Mouse (Mus musculus): ENCODE measurements around the gene Ehbp1l1.
A peak's percentile ranks its signal among the peaks of the same experiment; 100 is the strongest.

Ehbp1l1 gene

GRCm38 (mm10) chr19:5668372-5668771, 57.7 kb downstream of the Ehbp1l1 start:
- no peak for DNase-seq (ENCODE audit: low read depth)

- no peak for DNase-seq (ENCODE audit: low read depth)
These were observed 59.7 kb downstream of the Ehbp1l1 start for GRCm38 (mm10) chr19:5666386-5666785.

- DNase-seq (ENCODE audit: low read depth), result no peak
These were observed 60.7 kb downstream of the Ehbp1l1 start for GRCm38 (mm10) chr19:5665465-5665864.

GRCm38 (mm10) chr19:5664669-5665257, 61.4 kb downstream of the Ehbp1l1 start:
- DNase-seq (ENCODE audit: low read depth), result no peak

GRCm38 (mm10) chr19:5662981-5663913, 62.9 kb downstream of the Ehbp1l1 start, which contains the start of gene Sipa1:
Sipa1 (minus strand) TSS chr19:5663707.
- peak; percentile 62 for DNase-seq (ENCODE audit: low read depth)

GRCm38 (mm10) chr19:5662310-5662709, 63.8 kb downstream of the Ehbp1l1 start:
- DNase-seq (ENCODE audit: low read depth), result no peak

- DNase-seq (ENCODE audit: low read depth), result no peak
These were observed 65.0 kb downstream of the Ehbp1l1 start for GRCm38 (mm10) chr19:5660942-5661751.
